Mouse (Mus musculus): ENCODE data around the gene Ldah. TPM values are rescaled to one million over a fixed set of nuclear protein-coding genes. Genes with fewer than 3 reads are reported as not detected.
A peak's percentile ranks its signal among the peaks of the same experiment; 100 is the strongest.

Gene Ldah
- polyA plus RNA-seq, 1 experiment from 2014 or later: 48.5 TPM

GRCm38 (mm10) chr12:8189722-8190121 lies 18.2 kb upstream of the Ldah start:
- ATAC-seq (ENCODE audit: insufficient read depth): no peak

GRCm38 (mm10) chr12:8205721-8206120 lies 2.2 kb upstream of the Ldah start:
- H3K4me2 ChIP-seq: no peak overlapping the region
- no peak for ATAC-seq (ENCODE audit: insufficient read depth)
- H3K36me3 ChIP-seq (ENCODE audit: insufficient read depth): no peaks in the 10 kb centered on the region

More at GRCm38 (mm10) chr12:8189722-8190121, 18.2 kb upstream of the Ldah start:
- DNase-seq: no peak
- Histone ChIP-seq H3K4me2 (no peak overlapping the region), H3K4me1 (ENCODE audit: insufficient read depth) (no peaks in the 10 kb centered on the region), H3K9me3 (ENCODE audit: low read depth, low read length) (no peaks in the 10 kb centered on the region), H3K27me3 (ENCODE audit: insufficient read depth, low read length) (no peaks in the 10 kb centered on the region), H3K27ac (ENCODE audit: low read depth) (no peak overlapping the region), H3K4me3 (ENCODE audit: low read depth, low read length) (no peak overlapping the region), H3K9ac (no peak overlapping the region), H3K36me3 (ENCODE audit: insufficient read depth) (no peaks in the 10 kb centered on the region)
- WGBS: 37% methylated on average over 3 of the region's 3 CpGs
- TF ChIP-seq CTCF (IDR thresholded peaks at IDR 0.05; ENCODE audit: low read depth): no peak

GRCm38 (mm10) chr12:8207578-8207977 lies 329 bp upstream of the Ldah start:
- WGBS: 23% methylated on average over 5 of the region's 5 CpGs
- Histone ChIP-seq H3K36me3 (ENCODE audit: insufficient read depth) (no peaks in the 10 kb centered on the region), H3K27me3 (ENCODE audit: insufficient read depth, low read length) (no peaks in the 10 kb centered on the region), H3K4me2 (peak overlapping the region; percentile 59), H3K4me3 (ENCODE audit: low read depth, low read length) (peak overlapping the region; percentile 83), H3K9ac (peak overlapping the region; percentile 78), H3K9me3 (ENCODE audit: low read depth, low read length) (no peaks in the 10 kb centered on the region), H3K4me1 (ENCODE audit: insufficient read depth) (peaks cover 3% of the 10 kb centered on the region), H3K27ac (ENCODE audit: low read depth) (no peak overlapping the region)
- DNase-seq: no peak
- ATAC-seq (ENCODE audit: insufficient read depth): peak; percentile 26; the same call in 1 of the 2 replicates
- TF ChIP-seq CTCF (IDR thresholded peaks at IDR 0.05; ENCODE audit: low read depth): no peak

More at GRCm38 (mm10) chr12:8205721-8206120, 2.2 kb upstream of the Ldah start:
- Histone ChIP-seq H3K4me3 (ENCODE audit: low read depth, low read length) (no peak overlapping the region), H3K27me3 (ENCODE audit: insufficient read depth, low read length) (no peaks in the 10 kb centered on the region), H3K4me1 (ENCODE audit: insufficient read depth) (peaks cover 3% of the 10 kb centered on the region), H3K9me3 (ENCODE audit: low read depth, low read length) (no peaks in the 10 kb centered on the region), H3K27ac (ENCODE audit: low read depth) (no peak overlapping the region), H3K9ac (no peak overlapping the region)
- no peak for TF ChIP-seq CTCF (IDR thresholded peaks at IDR 0.05; ENCODE audit: low read depth)
- WGBS: 88% methylated on average over 2 of the region's 2 CpGs
- DNase-seq: no peak

GRCm38 (mm10) chr12:8216392-8217280 lies 8.7 kb downstream of the Ldah start:
- no peak overlapping the region for H3K9ac ChIP-seq
- H3K36me3 ChIP-seq (ENCODE audit: insufficient read depth): peaks cover 7% of the 10 kb centered on the region; the same call in 1 of the 2 replicates
- H3K4me1 ChIP-seq (ENCODE audit: insufficient read depth): no peaks in the 10 kb centered on the region
- no peaks in the 10 kb centered on the region for H3K27me3 ChIP-seq (ENCODE audit: insufficient read depth, low read length)
- H3K27ac ChIP-seq (ENCODE audit: low read depth): no peak overlapping the region
- no peak overlapping the region for H3K4me2 ChIP-seq
- no peaks in the 10 kb centered on the region; the same call in 1 of the 2 replicates for H3K9me3 ChIP-seq (ENCODE audit: low read depth, low read length)
- no peak for TF ChIP-seq CTCF (IDR thresholded peaks at IDR 0.05; ENCODE audit: low read depth)
- no peak for ATAC-seq (ENCODE audit: insufficient read depth)
- 65% methylated on average over 15 of the region's 15 CpGs for WGBS
- H3K4me3 ChIP-seq (ENCODE audit: low read depth, low read length): no peak overlapping the region
- DNase-seq: no peak

DNA sequence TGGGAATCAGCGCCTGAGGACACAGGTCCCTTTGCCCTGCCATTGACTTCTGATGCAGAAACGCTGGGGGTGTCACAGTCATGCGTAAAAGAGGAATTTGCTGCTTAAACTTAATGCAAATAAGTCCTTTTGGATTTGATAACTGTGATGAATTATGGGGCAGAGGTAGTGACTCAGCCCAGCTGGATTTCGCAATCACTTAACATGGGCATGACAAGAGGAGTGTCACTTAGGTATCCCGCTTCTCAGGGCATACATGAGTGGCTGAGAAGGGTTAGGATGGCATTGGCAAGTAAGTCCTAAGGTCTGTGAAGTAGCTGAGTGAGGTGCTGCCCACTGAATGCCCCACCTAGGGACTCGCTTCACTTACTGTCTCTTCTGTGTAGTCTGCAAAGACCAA lies 15.1 kb downstream of the Ldah start:
- DNase-seq: no peak
- no peak for TF ChIP-seq CTCF (IDR thresholded peaks at IDR 0.05; ENCODE audit: low read depth)
- Histone ChIP-seq H3K4me3 (ENCODE audit: low read depth, low read length) (no peak overlapping the region), H3K4me1 (ENCODE audit: insufficient read depth) (no peaks in the 10 kb centered on the region), H3K27ac (ENCODE audit: low read depth) (no peak overlapping the region), H3K9ac (no peak overlapping the region), H3K9me3 (ENCODE audit: low read depth, low read length) (no peaks in the 10 kb centered on the region), H3K4me2 (no peak overlapping the region), H3K36me3 (ENCODE audit: insufficient read depth) (peaks cover 13% of the 10 kb centered on the region; the same call in 1 of the 2 replicates), H3K27me3 (ENCODE audit: insufficient read depth, low read length) (no peaks in the 10 kb centered on the region)
- ATAC-seq (ENCODE audit: insufficient read depth): no peak
- WGBS: 84% methylated on average over 6 of the region's 6 CpGs

DNA sequence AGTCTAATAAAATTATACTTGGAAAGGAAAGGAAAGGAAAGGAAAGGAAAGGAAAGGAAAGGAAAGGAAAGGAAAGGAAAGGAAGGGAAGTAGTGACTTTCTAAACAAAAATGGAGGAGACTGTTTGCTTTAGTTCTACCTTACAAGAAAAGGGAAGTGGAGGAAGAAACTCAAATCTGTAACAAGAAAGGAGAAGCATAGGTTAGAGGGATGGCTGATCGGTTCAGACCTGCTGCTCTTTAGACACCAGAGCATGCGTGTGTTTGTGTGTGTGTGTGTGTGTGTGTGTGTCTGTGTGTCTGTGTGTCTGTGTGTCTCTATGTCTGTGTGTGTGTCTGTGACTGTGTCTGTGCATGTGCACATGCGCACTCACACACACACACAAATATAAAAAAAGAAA lies 23.2 kb downstream of the Ldah start:
- no peak overlapping the region for H3K27ac ChIP-seq (ENCODE audit: low read depth)
- DNase-seq: no peak
- H3K4me3 ChIP-seq (ENCODE audit: low read depth, low read length): no peak overlapping the region
- no peaks in the 10 kb centered on the region for H3K9me3 ChIP-seq (ENCODE audit: low read depth, low read length)
- H3K36me3 ChIP-seq (ENCODE audit: insufficient read depth): peaks cover 10% of the 10 kb centered on the region; the same call in 1 of the 2 replicates
- H3K4me2 ChIP-seq: no peak overlapping the region
- H3K9ac ChIP-seq: no peak overlapping the region
- TF ChIP-seq CTCF (IDR thresholded peaks at IDR 0.05; ENCODE audit: low read depth): no peak
- no peak for ATAC-seq (ENCODE audit: insufficient read depth)
- 95% methylated on average over 3 of the region's 3 CpGs for WGBS
- H3K4me1 ChIP-seq (ENCODE audit: insufficient read depth): no peaks in the 10 kb centered on the region
- H3K27me3 ChIP-seq (ENCODE audit: insufficient read depth, low read length): no peaks in the 10 kb centered on the region

DNA sequence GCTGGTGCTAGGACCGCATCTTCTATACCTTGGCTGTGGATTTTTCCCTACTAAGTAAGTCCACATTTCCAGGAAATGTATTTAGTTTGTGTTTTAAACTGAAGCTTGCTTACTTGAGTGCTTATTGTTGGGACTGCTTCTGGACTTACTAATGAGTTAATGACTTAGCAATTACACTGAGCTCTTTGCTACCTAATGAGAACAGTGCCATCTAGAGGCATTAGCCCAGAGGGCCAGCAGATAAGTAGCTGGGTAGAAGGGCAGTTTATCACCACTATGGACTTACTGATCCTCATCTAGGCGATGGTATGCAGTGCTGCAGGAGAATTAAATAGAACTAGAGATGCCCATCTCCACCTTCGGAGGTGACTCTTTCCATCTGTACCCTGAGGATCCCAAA lies 24.8 kb downstream of the Ldah start:
- H3K27ac ChIP-seq (ENCODE audit: low read depth): no peak overlapping the region
- no peaks in the 10 kb centered on the region for H3K4me1 ChIP-seq (ENCODE audit: insufficient read depth)
- ATAC-seq (ENCODE audit: insufficient read depth): no peak
- no peaks in the 10 kb centered on the region for H3K9me3 ChIP-seq (ENCODE audit: low read depth, low read length)
- TF ChIP-seq CTCF (IDR thresholded peaks at IDR 0.05; ENCODE audit: low read depth): peak; percentile 53
- DNase-seq: peak; percentile 42
- H3K9ac ChIP-seq: no peak overlapping the region
- no peak overlapping the region for H3K4me3 ChIP-seq (ENCODE audit: low read depth, low read length)
- 77% methylated on average over 3 of the region's 3 CpGs for WGBS
- no peak overlapping the region for H3K4me2 ChIP-seq
- peaks cover 10% of the 10 kb centered on the region; the same call in 1 of the 2 replicates for H3K36me3 ChIP-seq (ENCODE audit: insufficient read depth)
- no peaks in the 10 kb centered on the region for H3K27me3 ChIP-seq (ENCODE audit: insufficient read depth, low read length)

All from lung, embryonic 14.5 days (tissue).